Mouse (Mus musculus): ENCODE data around the gene Sh3bgr.

DNA sequence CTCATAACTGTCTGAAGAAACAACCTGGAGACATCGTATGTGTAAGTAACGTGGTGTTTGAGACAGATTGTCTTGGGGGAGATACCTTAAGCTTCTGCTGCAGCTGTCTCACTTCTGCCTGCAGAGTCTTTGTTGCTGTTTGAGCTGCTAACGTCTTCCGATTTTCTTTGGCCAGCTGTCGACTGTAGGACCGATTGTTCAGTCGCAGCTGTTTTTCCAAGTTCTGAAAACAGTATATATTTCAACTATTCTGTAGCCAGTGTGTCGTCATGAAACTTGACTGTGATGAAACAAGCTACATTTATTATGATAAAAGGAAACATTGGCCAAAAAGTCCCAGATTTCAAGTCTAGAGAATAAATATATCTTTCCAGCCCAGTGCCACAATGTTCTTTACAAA lies 26.6 kb upstream of the Sh3bgr start:
- no peak for TF ChIP-seq CTCF (IDR thresholded peaks at IDR 0.05; ENCODE audit: control insufficient read depth, insufficient read depth, insufficient read length)
- no peak for TF ChIP-seq MAX (IDR thresholded peaks at IDR 0.05)
- TF ChIP-seq USF1 (IDR thresholded peaks at IDR 0.05; ENCODE audit: low read depth), result no peak
- TF ChIP-seq MYOG (IDR thresholded peaks at IDR 0.05; ENCODE audit: control insufficient read depth, extremely low read depth, insufficient read length), result no peak
- TF ChIP-seq FOSL1 (IDR thresholded peaks at IDR 0.05; ENCODE audit: insufficient read depth, low read length, poor library complexity, severe bottlenecking), result no peak
- TF ChIP-seq MYOD1 (IDR thresholded peaks at IDR 0.05; ENCODE audit: control insufficient read depth, insufficient read length, low read depth), result no peak

Measured in C2C12 (cell line).